Mouse (Mus musculus) embryo, embryonic 11.5 days (tissue): Measurements from ENCODE around the gene Grem2.

Source experiments
- DNase-seq: peaks from one replicate; pipeline ENCODE4 v3.0.0-alpha.2; 2012; ENCODE audit warnings: low read depth, low spot score

Grem2 gene

GRCm38 (mm10) chr1:174788617-174789016 lies 133.0 kb downstream of the Grem2 start:
- no peak for DNase-seq
